Mouse (Mus musculus) megakaryocyte progenitor cell, adult 5-6 weeks (primary cell): ENCODE measurements around the gene Gm49340. TPM values are rescaled to one million over a fixed set of nuclear protein-coding genes. Genes with fewer than 3 reads are reported as not detected.

Experiments used
- total RNA-seq, 2 experiments: library from RNA; stranded (forward) in 1 of 2; stranded (reverse) in 1 of 2; fragments of 157-497, 149-512 nt in 1 of 2; fragments of 200-1000 nt in 1 of 2; gene quantifications; 2 replicates each; pipeline versions ENCODE4 v1.2.3 to v1.2.4; 2015 to 2017

The Gm49340 gene
- total RNA-seq, 2 experiments from 2014 or later, result not detected

Other genes starting within 250 kb of the Gm49340 start
- 0.07 TPM in 1 of 2 replicates, not detected in the other for gene Itgae, start 239.2 kb upstream of the Gm49340 start, total RNA-seq (2015)
- 0.20 TPM in 1 of 2 replicates, not detected in the other for gene Itgae, start 239.2 kb upstream of the Gm49340 start, total RNA-seq (2017)
- 17.2 and 19.0 TPM in 2 replicates for gene Haspin, start 191.4 kb upstream of the Gm49340 start, total RNA-seq (2015)
- 17.7 and 24.1 TPM in 2 replicates for gene Haspin, start 191.4 kb upstream of the Gm49340 start, total RNA-seq (2017)
- gene P2rx5, start 169.3 kb upstream of the Gm49340 start, total RNA-seq (2015), result not detected in 2 replicates
- gene P2rx5, start 169.3 kb upstream of the Gm49340 start, total RNA-seq (2017), result not detected in 2 replicates
- 78.9 and 81.7 TPM in 2 replicates for gene Emc6, start 152.7 kb upstream of the Gm49340 start, total RNA-seq (2015)
- gene Emc6, start 152.7 kb upstream of the Gm49340 start, total RNA-seq (2017), result 54.2 and 60.2 TPM in 2 replicates
- 6.7 and 10.0 TPM in 2 replicates for gene Tax1bp3, start 152.7 kb upstream of the Gm49340 start, total RNA-seq (2015)
- gene Tax1bp3, start 152.7 kb upstream of the Gm49340 start, total RNA-seq (2017), result 4.9 and 7.2 TPM in 2 replicates
- 14.4 and 16.3 TPM in 2 replicates for gene Ctns, start 130.7 kb upstream of the Gm49340 start, total RNA-seq (2015)
- 13.5 and 15.8 TPM in 2 replicates for gene Ctns, start 130.7 kb upstream of the Gm49340 start, total RNA-seq (2017)
- gene Shpk, start 130.3 kb upstream of the Gm49340 start, total RNA-seq (2015), result 1.7 and 1.8 TPM in 2 replicates
- gene Shpk, start 130.3 kb upstream of the Gm49340 start, total RNA-seq (2017), result 2.2 and 3.4 TPM in 2 replicates
- gene Trpv1, start 95.4 kb upstream of the Gm49340 start, total RNA-seq (2015), result not detected in 2 replicates
- not detected in 2 replicates for gene Trpv1, start 95.4 kb upstream of the Gm49340 start, total RNA-seq (2017)
- gene Trpv3, start 62.4 kb upstream of the Gm49340 start, total RNA-seq (2015), result not detected in 2 replicates
- not detected in 2 replicates for gene Trpv3, start 62.4 kb upstream of the Gm49340 start, total RNA-seq (2017)
- not detected in 2 replicates for gene Aspa, start 145 bp upstream of the Gm49340 start, total RNA-seq (2015)
- 1.9 TPM in 1 of 2 replicates, not detected in the other for gene Aspa, start 145 bp upstream of the Gm49340 start, total RNA-seq (2017)
- not detected in 2 replicates for gene Spata22, start within 50 bp of the Gm49340 start, total RNA-seq (2015)
- gene Spata22, start within 50 bp of the Gm49340 start, total RNA-seq (2017), result not detected in 2 replicates
- not detected in 2 replicates for gene Olfr20, start 21.0 kb downstream of the Gm49340 start, total RNA-seq (2015)
- gene Olfr20, start 21.0 kb downstream of the Gm49340 start, total RNA-seq (2017), result not detected in 2 replicates
- gene Olfr376, start 41.5 kb downstream of the Gm49340 start, total RNA-seq (2015), result not detected in 2 replicates
- gene Olfr376, start 41.5 kb downstream of the Gm49340 start, total RNA-seq (2017), result not detected in 2 replicates
- not detected in 2 replicates for gene Olfr1, start 69.9 kb downstream of the Gm49340 start, total RNA-seq (2015)
- not detected in 2 replicates for gene Olfr1, start 69.9 kb downstream of the Gm49340 start, total RNA-seq (2017)
- not detected in 2 replicates for gene Olfr378, start 98.7 kb downstream of the Gm49340 start, total RNA-seq (2015)
- gene Olfr378, start 98.7 kb downstream of the Gm49340 start, total RNA-seq (2017), result not detected in 2 replicates
- not detected in 2 replicates for gene Olfr380, start 127.8 kb downstream of the Gm49340 start, total RNA-seq (2015)
- gene Olfr380, start 127.8 kb downstream of the Gm49340 start, total RNA-seq (2017), result not detected in 2 replicates
- gene Olfr381, start 161.9 kb downstream of the Gm49340 start, total RNA-seq (2015), result not detected in 2 replicates
- gene Olfr381, start 161.9 kb downstream of the Gm49340 start, total RNA-seq (2017), result not detected in 2 replicates
- gene Olfr382, start 187.5 kb downstream of the Gm49340 start, total RNA-seq (2015), result not detected in 2 replicates
- gene Olfr382, start 187.5 kb downstream of the Gm49340 start, total RNA-seq (2017), result not detected in 2 replicates